Comparison of ENCODE assay signal across 8 mouse cellular contexts in the genomic region with DNA sequence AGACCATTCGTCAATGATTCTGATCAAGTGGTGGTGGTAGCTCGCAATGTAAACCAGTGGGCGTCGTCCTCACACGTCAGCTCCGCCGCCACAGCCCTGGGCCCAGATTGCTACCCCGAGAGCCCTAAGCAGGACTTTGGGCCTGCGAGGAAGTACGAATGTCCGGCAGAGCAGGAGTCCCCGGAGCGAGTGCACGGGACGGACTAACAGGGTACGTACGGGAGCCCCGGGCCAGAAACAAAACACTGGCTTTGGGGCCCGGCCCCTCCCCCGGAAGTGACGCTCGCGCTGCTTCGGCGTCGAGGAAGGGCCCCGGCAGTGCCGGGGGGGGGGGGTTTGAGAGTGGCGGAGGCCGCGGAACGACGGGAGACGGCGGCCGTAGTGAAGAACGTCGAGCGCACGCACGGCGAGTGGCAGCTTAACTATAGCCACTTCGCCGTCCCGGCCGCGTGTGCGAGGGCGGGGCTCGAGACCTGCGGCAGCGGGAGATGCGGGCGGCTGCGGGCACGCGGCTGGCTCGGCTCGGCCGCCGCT. TPM values are rescaled to one million over a fixed set of nuclear protein-coding genes. Genes with fewer than 3 reads are reported as not detected.
A peak's percentile ranks its signal among the peaks of the same experiment; 100 is the strongest.
DNase-seq lines count a peak whose midpoint lies in the region; ATAC-seq lines count a peak whose summit lies in the region.

A gene (plus strand): TSS at position 326 of the 534 bp plus-strand sequence.

- H3K4me3 ChIP-seq in intestine, embryonic 14.5 days (ENCODE audit: low read depth, low read length) = peak within 1 kb of the TSS; percentile 85

- no peaks in the 10 kb centered on the region for H3K9me3 ChIP-seq in intestine, embryonic 14.5 days (ENCODE audit: control insufficient read depth, low read length)

- H3K36me3 ChIP-seq in intestine, embryonic 14.5 days (ENCODE audit: control insufficient read depth, insufficient read depth, low read length) = no peaks in the 10 kb centered on the region

- peak within 1 kb of the TSS; percentile 100 for H3K27ac ChIP-seq in intestine, embryonic 14.5 days (ENCODE audit: low read depth)

- peaks cover 12% of the 10 kb centered on the region for H3K4me1 ChIP-seq in intestine, embryonic 14.5 days (replicated peaks; ENCODE audit: control insufficient read depth, insufficient read depth, low read length)

- H3K4me2 ChIP-seq in intestine, embryonic 14.5 days (ENCODE audit: low read length) = peak within 1 kb of the TSS; percentile 83

- intact Hi-C loops in gastrocnemius, postnatal 14 days (cut with DNase I; ENCODE audit: low total_unique reads) = no loop called here
- intact Hi-C loops in left cerebral cortex, postnatal 14 days (cut with DNase I) = loop anchor here (5.0 kb wide), 1 partner anchor 35 kb away; no protein-coding TSS in a partner anchor

- under 1% methylated on average over 52 of the region's 61 CpGs for WGBS in intestine, embryonic 14.5 days

- H3K9ac ChIP-seq in intestine, embryonic 14.5 days (ENCODE audit: low read length) = peak within 1 kb of the TSS; percentile 99

- H3K27me3 ChIP-seq in intestine, embryonic 14.5 days (replicated peaks; ENCODE audit: control insufficient read depth, insufficient read depth, low read length) = no peaks in the 10 kb centered on the region

- peak; percentile 91 for DNase-seq in adipocyte (ENCODE audit: low spot score)
- peak; percentile 82 for DNase-seq in embryo, embryonic 10 days (ENCODE audit: low spot score)
- peak; percentile 95 for DNase-seq in gastrocnemius, postnatal 14 days
- peak; percentile 98 for DNase-seq in intestine, embryonic 14.5 days (ENCODE audit: low spot score)
- DNase-seq in left cerebral cortex, postnatal 14 days (ENCODE audit: low spot score in 2 of 2) = peak; percentile 83 to 85
- DNase-seq in mesoderm, embryonic 11.5 days (ENCODE audit: low read depth, low spot score) = peak; percentile 90
- peak; percentile 81 to 82 for DNase-seq in right cerebral cortex, postnatal 36 days (ENCODE audit: low spot score in 2 of 2)
- peak; percentile 92 for DNase-seq in yolk sac, embryonic 10.5 days (ENCODE audit: low spot score)

- peak; percentile 89 for ATAC-seq in intestine, embryonic 14.5 days (replicated peaks; ENCODE audit: low FRiP score, low TSS enrichment, low read depth)

RNA-seq across cellular contexts. Expression of the gene that starts here (rescaled TPM):
- total RNA-seq in gastrocnemius, postnatal 14 days (2021) = 10 to 100 TPM; 65.1 to 65.8 TPM
- polyA plus RNA-seq in intestine, embryonic 14.5 days (2014; fragmentation: Nextera tagmentation; extraction: Ambion mirVana) = 26.3 and 31.0 TPM in 2 replicates
- total RNA-seq in left cerebral cortex, postnatal 14 days (2021) = 10 to 100 TPM; 54.5 to 58.8 TPM

Comparison
In these comparisons a context has a peak if more than half of its experiments do, and no peak if none do; other contexts are left out.
1. Peak in every context shown above with its lines: DNase-seq, ATAC-seq, H3K4me3 ChIP-seq and H3K27ac ChIP-seq.